Mouse (Mus musculus): Measurements from ENCODE around the gene Rab3a. TPM values are rescaled to one million over a fixed set of nuclear protein-coding genes. Genes with fewer than 3 reads are reported as not detected.
A peak's percentile ranks its signal among the peaks of the same experiment; 100 is the strongest.

Gene Rab3a
- polyA plus RNA-seq, 1 experiment from 2014 or later, result 12.9 TPM

GRCm38 (mm10) chr8:70797081-70798070 is 42.9 kb downstream of the Rab3a start:
- Histone ChIP-seq H3K9ac (peak overlapping the region; percentile 44), H3K4me3 (peak overlapping the region; percentile 55), H3K36me3 (no peaks in the 10 kb centered on the region), H3K27me3 (peaks cover 63% of the 10 kb centered on the region), H3K4me2 (peak overlapping the region; percentile 95), H3K9me3 (no peaks in the 10 kb centered on the region), H3K27ac (no peak overlapping the region), H3K4me1 (peaks cover 36% of the 10 kb centered on the region)
- WGBS, result under 1% methylated on average over 53 of the region's 57 CpGs
- ATAC-seq (ENCODE audit: borderline replicate concordance, extremely low read depth, low FRiP score, low TSS enrichment), result peak; percentile 85

- no peak overlapping the region for H3K27ac ChIP-seq
- H3K9ac ChIP-seq, result no peak overlapping the region
- H3K4me1 ChIP-seq, result peaks cover 27% of the 10 kb centered on the region
- H3K27me3 ChIP-seq, result peaks cover 66% of the 10 kb centered on the region
- 11% methylated on average over 15 of the region's 15 CpGs for WGBS
- no peaks in the 10 kb centered on the region for H3K36me3 ChIP-seq
- no peaks in the 10 kb centered on the region for H3K9me3 ChIP-seq
- no peak for ATAC-seq (ENCODE audit: borderline replicate concordance, extremely low read depth, low FRiP score, low TSS enrichment)
- H3K4me2 ChIP-seq, result peak overlapping the region; percentile 95
- H3K4me3 ChIP-seq, result peak overlapping the region; percentile 55
Measured at GRCm38 (mm10) chr8:70798281-70798680, 43.8 kb downstream of the Rab3a start.

- H3K9me3 ChIP-seq, result no peaks in the 10 kb centered on the region
- H3K4me2 ChIP-seq, result no peak overlapping the region
- no peak overlapping the region for H3K4me3 ChIP-seq
- H3K27ac ChIP-seq, result no peak overlapping the region
- 60% methylated on average over 10 of the region's 10 CpGs for WGBS
- no peak overlapping the region for H3K9ac ChIP-seq
- peaks cover 33% of the 10 kb centered on the region for H3K4me1 ChIP-seq
- ATAC-seq (ENCODE audit: borderline replicate concordance, extremely low read depth, low FRiP score, low TSS enrichment), result no peak
- H3K36me3 ChIP-seq, result no peaks in the 10 kb centered on the region
- H3K27me3 ChIP-seq, result peaks cover 62% of the 10 kb centered on the region
Measured at GRCm38 (mm10) chr8:70800648-70801047, 46.2 kb downstream of the Rab3a start.

GRCm38 (mm10) chr8:70801156-70801555 is 46.7 kb downstream of the Rab3a start:
- H3K36me3 ChIP-seq, result no peaks in the 10 kb centered on the region
- ATAC-seq (ENCODE audit: borderline replicate concordance, extremely low read depth, low FRiP score, low TSS enrichment), result no peak
- no peaks in the 10 kb centered on the region for H3K9me3 ChIP-seq
- no peak overlapping the region for H3K27ac ChIP-seq
- peaks cover 32% of the 10 kb centered on the region for H3K4me1 ChIP-seq
- WGBS, result 19% methylated on average over 15 of the region's 15 CpGs
- H3K4me2 ChIP-seq, result no peak overlapping the region
- no peak overlapping the region for H3K9ac ChIP-seq
- H3K4me3 ChIP-seq, result no peak overlapping the region
- peaks cover 62% of the 10 kb centered on the region for H3K27me3 ChIP-seq

GRCm38 (mm10) chr8:70801830-70802229 is 47.4 kb downstream of the Rab3a start:
- H3K36me3 ChIP-seq, result no peaks in the 10 kb centered on the region
- H3K4me1 ChIP-seq, result peaks cover 26% of the 10 kb centered on the region
- H3K4me2 ChIP-seq, result no peak overlapping the region
- H3K27ac ChIP-seq, result no peak overlapping the region
- WGBS, result 77% methylated on average over 1 of the region's 1 CpGs
- no peak overlapping the region for H3K9ac ChIP-seq
- no peak overlapping the region for H3K4me3 ChIP-seq
- H3K27me3 ChIP-seq, result peaks cover 62% of the 10 kb centered on the region
- ATAC-seq (ENCODE audit: borderline replicate concordance, extremely low read depth, low FRiP score, low TSS enrichment), result no peak
- no peaks in the 10 kb centered on the region for H3K9me3 ChIP-seq

- no peaks in the 10 kb centered on the region for H3K9me3 ChIP-seq
- H3K4me3 ChIP-seq, result no peak overlapping the region
- H3K27ac ChIP-seq, result no peak overlapping the region
- peaks cover 21% of the 10 kb centered on the region for H3K4me1 ChIP-seq
- ATAC-seq (ENCODE audit: borderline replicate concordance, extremely low read depth, low FRiP score, low TSS enrichment), result no peak
- no peak overlapping the region for H3K9ac ChIP-seq
- H3K27me3 ChIP-seq, result peaks cover 58% of the 10 kb centered on the region
- peak overlapping the region; percentile 94; the same call in 1 of the 2 replicates for H3K4me2 ChIP-seq
- 54% methylated on average over 11 of the region's 11 CpGs for WGBS
- H3K36me3 ChIP-seq, result no peaks in the 10 kb centered on the region
Measured at GRCm38 (mm10) chr8:70802786-70803510, 48.5 kb downstream of the Rab3a start.

GRCm38 (mm10) chr8:70803761-70804480 is 49.4 kb downstream of the Rab3a start:
- ATAC-seq (ENCODE audit: borderline replicate concordance, extremely low read depth, low FRiP score, low TSS enrichment), result peak; percentile 47; the same call in 1 of the 2 replicates
- Histone ChIP-seq H3K27me3 (peaks cover 49% of the 10 kb centered on the region), H3K27ac (no peak overlapping the region)

GRCm38 (mm10) chr8:70804481-70805206 is 50.2 kb downstream of the Rab3a start, which contains the start of gene Mast3:
Mast3 (minus strand) TSS chr8:70805054.
- H3K27ac ChIP-seq, result no peak within 1 kb of the TSS

More at GRCm38 (mm10) chr8:70803761-70804480, 49.4 kb downstream of the Rab3a start:
- Histone ChIP-seq H3K4me2 (peak overlapping the region; percentile 94), H3K4me1 (peaks cover 12% of the 10 kb centered on the region), H3K9ac (peak overlapping the region; percentile 23; the same call in 1 of the 2 replicates), H3K36me3 (no peaks in the 10 kb centered on the region), H3K9me3 (no peaks in the 10 kb centered on the region), H3K4me3 (peak overlapping the region; percentile 52)
- WGBS, result 2% methylated on average over 45 of the region's 47 CpGs

GRCm38 (mm10) chr8:70806541-70806940 is 52.1 kb downstream of the Rab3a start:
- Histone ChIP-seq H3K4me2 (no peak overlapping the region), H3K36me3 (no peaks in the 10 kb centered on the region), H3K27ac (no peak overlapping the region), H3K4me1 (peaks cover 12% of the 10 kb centered on the region), H3K9ac (no peak overlapping the region), H3K27me3 (peaks cover 25% of the 10 kb centered on the region), H3K9me3 (no peaks in the 10 kb centered on the region), H3K4me3 (no peak overlapping the region)
- no peak for ATAC-seq (ENCODE audit: borderline replicate concordance, extremely low read depth, low FRiP score, low TSS enrichment)
- 53% methylated on average over 4 of the region's 4 CpGs for WGBS

More at GRCm38 (mm10) chr8:70804481-70805206, 50.2 kb downstream of the Rab3a start, which contains the start of gene Mast3:
- H3K4me3 ChIP-seq, result peak within 1 kb of the TSS; percentile 52
- H3K9me3 ChIP-seq, result no peaks in the 10 kb centered on the region
- H3K36me3 ChIP-seq, result no peaks in the 10 kb centered on the region
- WGBS, result under 1% methylated on average over 45 of the region's 45 CpGs
- H3K4me2 ChIP-seq, result peak within 1 kb of the TSS; percentile 94
- H3K9ac ChIP-seq, result peak within 1 kb of the TSS; percentile 23; the same call in 1 of the 2 replicates
- peak; percentile 87 for ATAC-seq (ENCODE audit: borderline replicate concordance, extremely low read depth, low FRiP score, low TSS enrichment)
- peaks cover 12% of the 10 kb centered on the region for H3K4me1 ChIP-seq
- peaks cover 41% of the 10 kb centered on the region for H3K27me3 ChIP-seq

GRCm38 (mm10) chr8:70807304-70807703 is 52.8 kb downstream of the Rab3a start:
- Histone ChIP-seq H3K9me3 (no peaks in the 10 kb centered on the region), H3K36me3 (no peaks in the 10 kb centered on the region), H3K4me1 (peaks cover 12% of the 10 kb centered on the region), H3K9ac (no peak overlapping the region), H3K4me2 (no peak overlapping the region), H3K4me3 (no peak overlapping the region), H3K27me3 (peaks cover 17% of the 10 kb centered on the region), H3K27ac (no peak overlapping the region)
- ATAC-seq (ENCODE audit: borderline replicate concordance, extremely low read depth, low FRiP score, low TSS enrichment), result no peak
- WGBS, result 52% methylated on average over 1 of the region's 1 CpGs

- peaks cover 12% of the 10 kb centered on the region for H3K4me1 ChIP-seq
- no peaks in the 10 kb centered on the region for H3K9me3 ChIP-seq
- H3K27ac ChIP-seq, result no peak within 1 kb of the TSS
- no peak within 1 kb of the TSS for H3K4me3 ChIP-seq
- no peak for ATAC-seq (ENCODE audit: borderline replicate concordance, extremely low read depth, low FRiP score, low TSS enrichment)
- H3K9ac ChIP-seq, result no peak within 1 kb of the TSS
- H3K27me3 ChIP-seq, result peaks cover 13% of the 10 kb centered on the region
- 60% methylated on average over 5 of the region's 5 CpGs for WGBS
- H3K4me2 ChIP-seq, result no peak within 1 kb of the TSS
- no peaks in the 10 kb centered on the region for H3K36me3 ChIP-seq
Measured at GRCm38 (mm10) chr8:70808239-70808638, 53.8 kb downstream of the Rab3a start, which contains the start of gene Il12rb1. Il12rb1 (plus strand) TSS chr8:70808449.
